Mouse (Mus musculus) lung, postnatal 0 days (tissue): Measurements from ENCODE around the gene Actr2.

ENCODE experiments used
- CTCF ChIP-seq: IDR thresholded peaks from 2 replicates; pipeline ENCODE4 v1.5.1; 2016; ENCODE audit warnings: antibody characterized with exemption, mild to moderate bottlenecking
- EP300 ChIP-seq: IDR thresholded peaks from 2 replicates; pipeline ENCODE4 v1.6.1; 2016; ENCODE audit warnings: antibody characterized with exemption, mild to moderate bottlenecking, control low read depth

GRCm38 (mm10) chr11:20107683-20108082 lies 5.0 kb downstream of the Actr2 start:
- TF ChIP-seq CTCF (no peak), EP300 (no peak)
